Mouse (Mus musculus) midbrain, embryonic 11.5 days (tissue): ENCODE data around the gene Crk. TPM values are rescaled to one million over a fixed set of nuclear protein-coding genes. Genes with fewer than 3 reads are reported as not detected.

Experiments
- ATAC-seq: fragments of 200-750 bp; cut with Nextera tagmentation; 2 replicates; pipeline ENCODE4 v1.8.0; 2017; ENCODE audit warnings: moderate TSS enrichment, moderate library complexity; ENCODE audit not compliant: low FRiP score
- DNase-seq: peaks from one replicate; pipeline ENCODE4 v3.0.0; 2015; ENCODE audit warnings: low spot score; ENCODE audit errors: missing footprints
- H3K27ac ChIP-seq: fragments of 300-500 bp; sonication (generic); 2 replicates; pipeline ENCODE4 v1.5.1; 2014; ENCODE audit warnings: low read depth, low read length
- H3K27me3 ChIP-seq: fragments of 300-500 bp; sonication (generic); 2 replicates; pipeline ENCODE4 v1.6.1; 2014; ENCODE audit warnings: mild to moderate bottlenecking, low read length, moderate library complexity, mixed read lengths; ENCODE audit not compliant: control insufficient read depth, insufficient read depth
- H3K36me3 ChIP-seq: fragments of 300-500 bp; sonication (generic); 2 replicates; pipeline ENCODE4 v1.6.1; 2014; ENCODE audit warnings: mild to moderate bottlenecking, low read length, moderate library complexity, mixed read lengths; ENCODE audit not compliant: control insufficient read depth, insufficient read depth
- H3K4me1 ChIP-seq: fragments of 300-500 bp; sonication (generic); 2 replicates; pipeline ENCODE4 v1.6.1; 2014; ENCODE audit warnings: low read length; ENCODE audit not compliant: control insufficient read depth, insufficient read depth
- H3K4me2 ChIP-seq: fragments of 300-500 bp; sonication (generic); 2 replicates; pipeline ENCODE4 v1.6.1; 2014; ENCODE audit warnings: mild to moderate bottlenecking, moderate library complexity
- H3K4me3 ChIP-seq: fragments of 300-500 bp; sonication (generic); 2 replicates; pipeline ENCODE4 v1.5.1; 2014; ENCODE audit warnings: low read depth, low read length
- H3K9ac ChIP-seq: fragments of 300-500 bp; sonication (generic); 2 replicates; pipeline ENCODE4 v1.6.1; 2014; ENCODE audit warnings: low read length
- H3K9me3 ChIP-seq: fragments of 300-500 bp; sonication (generic); 2 replicates; pipeline ENCODE4 v1.6.1; 2016; ENCODE audit warnings: low read length; ENCODE audit not compliant: control insufficient read depth
- WGBS: fragments of 180-500 bp; shearing (Covaris S2); extraction: QIAGEN DNeasy Blood & Tissue Kit; methylation state at CpG from one replicate; pipeline ENCODE4 v1.1.7; 2014; 5-methylcytosine and 5-hydroxymethylcytosine counted together
- polyA plus RNA-seq: library from polyadenylated mRNA; unstranded; fragments of >200 nt; fragmentation: Nextera tagmentation; extraction: Ambion mirVana; gene quantifications from 2 replicates; pipeline ENCODE4 v1.2.1, GENCODE M21; 2014

The Crk gene
- 128 and 130 TPM in 2 replicates for polyA plus RNA-seq

DNA sequence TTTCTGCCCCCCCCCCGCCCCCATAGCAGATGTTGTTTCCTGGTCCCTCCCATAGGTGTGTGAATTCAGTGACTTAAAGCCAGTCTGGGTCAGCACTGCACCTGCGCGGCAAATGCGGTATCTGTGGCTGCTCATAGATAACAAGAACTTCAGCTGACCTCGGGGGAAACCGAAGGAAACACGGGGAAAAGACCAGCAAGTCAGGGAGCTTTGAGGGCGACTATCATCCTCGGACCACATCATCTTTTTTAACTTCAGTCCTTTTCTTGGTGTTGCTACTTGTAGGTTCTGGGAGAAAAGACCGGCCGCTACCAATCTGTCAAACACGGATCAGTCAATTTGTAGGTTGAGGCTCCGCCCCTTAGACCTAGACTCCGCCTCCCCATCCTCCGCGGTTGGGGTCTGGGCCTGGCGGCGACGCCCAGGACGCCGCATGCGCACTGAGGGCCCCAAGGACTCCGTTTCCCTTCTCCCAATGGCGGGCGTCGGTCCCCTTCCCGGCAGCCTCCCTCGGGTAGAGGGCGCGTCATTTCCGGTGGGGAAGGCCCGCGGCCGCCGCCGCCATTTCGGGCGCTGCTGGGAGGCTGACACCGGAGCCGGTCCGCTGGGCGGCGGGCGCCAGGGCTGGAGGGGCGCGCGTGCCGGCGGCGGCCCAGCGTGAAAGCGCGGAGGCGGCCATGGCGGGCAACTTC, at the start of gene Crk:
Crk (plus strand) TSS at position 513 of the 692 bp plus-strand sequence.
- no peaks in the 10 kb centered on the region for H3K9me3 ChIP-seq
- under 1% methylated on average over 55 of the region's 55 CpGs for WGBS
- ATAC-seq (peak; percentile 98), DNase-seq (peak; percentile 100)
- peak within 1 kb of the TSS; percentile 83 for H3K9ac ChIP-seq
- H3K36me3 ChIP-seq = no peaks in the 10 kb centered on the region
- peak within 1 kb of the TSS; percentile 69 for H3K27ac ChIP-seq
- no peaks in the 10 kb centered on the region for H3K27me3 ChIP-seq
- H3K4me3 ChIP-seq = peak within 1 kb of the TSS; percentile 98
- H3K4me2 ChIP-seq = peak within 1 kb of the TSS; percentile 78
- H3K4me1 ChIP-seq = peaks cover 7% of the 10 kb centered on the region

DNA sequence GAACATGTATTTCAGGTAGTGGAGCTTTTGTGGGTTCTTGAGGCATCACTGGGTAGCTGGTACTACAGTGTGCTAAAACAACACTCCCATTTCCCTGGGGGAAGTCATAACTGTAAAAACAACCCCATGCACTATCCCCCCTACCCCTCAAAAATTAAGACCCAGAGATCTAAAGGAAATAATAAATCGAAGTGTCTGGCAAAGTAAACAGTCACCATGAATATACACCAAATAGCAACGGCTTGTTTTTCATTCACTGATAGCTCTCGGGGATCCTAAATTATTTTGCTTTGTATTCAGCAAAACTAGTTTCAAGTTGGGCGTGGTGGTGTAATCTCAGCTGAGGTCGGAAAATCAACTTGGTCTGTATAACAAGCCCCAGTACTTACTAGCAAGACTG, 49.0 kb upstream of the Crk start:
- Histone ChIP-seq H3K27me3 (no peaks in the 10 kb centered on the region), H3K27ac (peak overlapping the region; percentile 67; the same call in 1 of the 2 replicates), H3K9me3 (no peaks in the 10 kb centered on the region), H3K4me1 (peaks cover 11% of the 10 kb centered on the region), H3K36me3 (peaks cover 3% of the 10 kb centered on the region; the same call in 1 of the 2 replicates), H3K4me2 (peak overlapping the region; percentile 65), H3K4me3 (peak overlapping the region; percentile 72), H3K9ac (peak overlapping the region; percentile 76)
- no peak for DNase-seq
- no peak for ATAC-seq
- WGBS = 20% methylated on average over 5 of the region's 5 CpGs

DNA sequence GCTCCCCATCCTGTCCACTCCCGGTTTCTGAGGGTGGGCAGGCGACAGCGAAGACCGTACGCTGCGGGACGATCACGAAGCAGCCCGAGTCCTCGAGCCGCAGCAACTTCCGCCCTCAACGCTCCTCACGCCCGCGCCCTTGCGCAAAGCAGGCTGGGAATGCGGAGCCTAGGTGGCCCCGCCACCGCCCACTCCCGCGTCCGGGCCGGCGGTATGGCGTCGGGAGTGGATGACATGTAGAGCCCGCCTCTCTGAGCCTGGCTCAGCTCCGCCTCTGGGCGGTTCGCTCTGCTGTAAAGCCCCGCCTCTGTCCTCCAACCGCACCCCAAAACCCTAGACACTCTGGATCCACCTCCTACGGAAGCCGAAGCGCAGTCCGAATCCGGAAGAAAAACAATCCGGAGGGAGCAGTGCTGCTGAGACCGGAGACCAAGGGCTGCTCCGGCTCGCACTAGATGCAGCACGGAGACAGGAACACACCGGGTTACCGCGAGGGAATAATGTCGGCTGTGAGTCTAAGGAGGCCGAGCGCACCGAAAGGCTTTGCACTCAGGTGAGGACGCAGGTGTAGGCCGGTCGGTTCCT, 48.3 kb upstream of the Crk start, which contains the start of gene Inpp5k:
Inpp5k (plus strand) TSS at position 344 of the 585 bp plus-strand sequence.
- peak; percentile 100 for ATAC-seq
- under 1% methylated on average over 53 of the region's 53 CpGs for WGBS
- Histone ChIP-seq H3K36me3 (no peaks in the 10 kb centered on the region), H3K27ac (peak within 1 kb of the TSS; percentile 67; the same call in 1 of the 2 replicates), H3K4me2 (peak within 1 kb of the TSS; percentile 65), H3K9me3 (no peaks in the 10 kb centered on the region), H3K9ac (peak within 1 kb of the TSS; percentile 76), H3K4me3 (peak within 1 kb of the TSS; percentile 72), H3K27me3 (no peaks in the 10 kb centered on the region), H3K4me1 (peaks cover 11% of the 10 kb centered on the region)
- peak; percentile 98 for DNase-seq

DNA sequence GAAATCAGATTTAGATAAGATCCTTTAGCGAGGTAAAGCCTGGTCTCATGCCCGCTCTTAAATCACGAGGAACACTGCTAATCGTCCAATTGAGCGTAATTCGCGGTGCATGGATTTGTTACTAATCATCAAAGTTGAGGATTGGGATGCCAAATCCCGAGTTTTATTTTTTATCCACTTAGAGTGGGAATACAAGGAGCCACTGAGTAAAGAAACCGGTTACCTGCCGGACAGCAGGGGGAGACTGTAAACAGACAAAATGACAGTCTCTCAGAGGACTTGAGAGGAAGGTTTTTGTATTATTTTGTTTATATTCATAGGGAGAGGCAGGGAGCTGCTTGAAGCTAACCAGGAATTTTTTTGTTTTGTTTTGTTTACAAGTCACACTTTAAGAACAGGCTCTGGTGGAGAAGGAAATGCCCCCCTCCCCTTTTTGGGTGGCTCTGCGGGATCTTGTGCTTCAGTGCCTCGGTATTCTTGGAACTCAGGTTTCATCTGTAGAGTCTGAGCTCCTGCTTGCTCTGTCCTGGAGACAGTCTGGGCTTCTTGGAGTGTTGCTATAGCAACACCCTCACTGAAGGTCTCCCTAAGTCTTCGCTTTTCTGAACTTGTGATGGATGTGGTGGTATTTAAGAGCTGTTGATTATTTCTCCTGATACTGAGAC, 47.4 kb upstream of the Crk start:
- Histone ChIP-seq H3K9me3 (no peaks in the 10 kb centered on the region), H3K4me3 (peak overlapping the region; percentile 72), H3K27me3 (no peaks in the 10 kb centered on the region), H3K4me1 (peaks cover 11% of the 10 kb centered on the region), H3K9ac (peak overlapping the region; percentile 76), H3K4me2 (peak overlapping the region; percentile 65), H3K27ac (no peak overlapping the region), H3K36me3 (no peaks in the 10 kb centered on the region)
- peak; percentile 87 for DNase-seq
- 11% methylated on average over 13 of the region's 13 CpGs for WGBS
- no peak for ATAC-seq

DNA sequence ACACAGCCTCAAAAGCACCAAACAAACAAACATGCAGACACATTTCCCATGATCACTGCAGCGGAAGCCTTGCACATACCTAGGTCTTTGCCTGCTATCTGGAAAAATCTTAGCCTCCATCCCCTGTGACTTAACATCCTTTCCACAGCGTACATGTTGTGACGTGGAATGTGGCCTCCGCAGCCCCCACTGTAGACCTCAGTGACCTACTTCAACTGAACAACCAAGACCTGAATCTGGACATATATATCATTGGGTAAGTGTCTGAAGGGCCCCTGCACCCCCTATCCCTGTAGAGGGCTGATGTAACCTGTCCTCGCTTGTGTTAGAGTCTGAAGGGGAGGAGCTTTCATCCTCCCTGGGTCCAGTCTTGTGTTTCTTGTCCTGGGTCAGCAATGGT, 46.1 kb upstream of the Crk start:
- no peak overlapping the region for H3K9ac ChIP-seq
- H3K4me1 ChIP-seq = peaks cover 11% of the 10 kb centered on the region
- no peaks in the 10 kb centered on the region for H3K9me3 ChIP-seq
- no peak overlapping the region for H3K27ac ChIP-seq
- no peaks in the 10 kb centered on the region for H3K27me3 ChIP-seq
- no peak overlapping the region for H3K4me2 ChIP-seq
- ATAC-seq (no peak), DNase-seq (no peak)
- no peaks in the 10 kb centered on the region for H3K36me3 ChIP-seq
- H3K4me3 ChIP-seq = no peak overlapping the region
- 93% methylated on average over 5 of the region's 5 CpGs for WGBS

DNA sequence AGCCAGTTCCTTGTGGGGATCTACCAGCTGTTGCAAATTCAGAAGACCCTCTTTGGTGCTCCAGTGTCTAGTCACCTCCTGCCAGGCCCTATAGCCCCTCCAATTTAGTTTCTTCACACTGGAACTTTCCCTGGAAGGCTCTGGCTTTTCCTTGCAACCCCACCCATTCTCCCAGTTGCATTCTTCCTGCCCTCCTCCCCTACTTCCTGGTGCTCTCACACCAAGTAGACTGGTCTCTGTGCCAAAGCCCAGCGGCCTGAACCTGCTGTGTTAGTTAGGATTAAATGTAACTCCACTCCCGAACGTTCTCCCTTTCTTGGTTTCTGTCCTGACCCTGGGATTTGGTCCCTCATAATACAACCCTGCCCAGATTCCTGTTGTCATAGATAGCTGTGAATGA, 44.3 kb upstream of the Crk start:
- Histone ChIP-seq H3K27me3 (no peaks in the 10 kb centered on the region), H3K9ac (no peak overlapping the region), H3K9me3 (no peaks in the 10 kb centered on the region), H3K4me2 (no peak overlapping the region), H3K4me1 (peaks cover 10% of the 10 kb centered on the region), H3K27ac (no peak overlapping the region), H3K36me3 (no peaks in the 10 kb centered on the region), H3K4me3 (no peak overlapping the region)
- DNase-seq (no peak), ATAC-seq (no peak)
- WGBS = 83% methylated on average over 3 of the region's 3 CpGs

DNA sequence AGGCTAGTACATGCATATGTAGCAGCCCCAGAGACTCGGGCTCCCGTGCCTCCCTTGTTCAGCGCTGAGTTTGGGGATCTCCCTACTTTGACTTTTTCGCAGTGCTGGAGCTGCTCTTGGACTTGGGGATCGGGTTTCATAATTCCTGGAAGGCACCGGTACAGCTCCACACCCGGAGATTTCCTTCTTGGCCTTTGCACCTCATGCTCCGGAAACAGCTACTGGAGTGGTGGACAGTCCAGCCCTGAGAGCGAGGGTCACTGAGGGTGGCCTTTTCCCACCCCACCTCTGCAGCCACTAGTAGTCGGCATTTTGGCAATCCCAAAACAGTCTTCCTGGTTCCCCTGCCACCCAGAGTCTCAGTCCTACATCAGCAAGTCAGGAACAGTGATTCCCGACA, 43.7 kb upstream of the Crk start:
- H3K9me3 ChIP-seq = no peaks in the 10 kb centered on the region
- H3K4me1 ChIP-seq = peaks cover 5% of the 10 kb centered on the region
- WGBS = 75% methylated on average over 11 of the region's 11 CpGs
- ATAC-seq (no peak), DNase-seq (no peak)
- no peaks in the 10 kb centered on the region for H3K36me3 ChIP-seq
- no peak overlapping the region for H3K27ac ChIP-seq
- H3K9ac ChIP-seq = no peak overlapping the region
- H3K4me2 ChIP-seq = no peak overlapping the region
- no peak overlapping the region for H3K4me3 ChIP-seq
- no peaks in the 10 kb centered on the region for H3K27me3 ChIP-seq

DNA sequence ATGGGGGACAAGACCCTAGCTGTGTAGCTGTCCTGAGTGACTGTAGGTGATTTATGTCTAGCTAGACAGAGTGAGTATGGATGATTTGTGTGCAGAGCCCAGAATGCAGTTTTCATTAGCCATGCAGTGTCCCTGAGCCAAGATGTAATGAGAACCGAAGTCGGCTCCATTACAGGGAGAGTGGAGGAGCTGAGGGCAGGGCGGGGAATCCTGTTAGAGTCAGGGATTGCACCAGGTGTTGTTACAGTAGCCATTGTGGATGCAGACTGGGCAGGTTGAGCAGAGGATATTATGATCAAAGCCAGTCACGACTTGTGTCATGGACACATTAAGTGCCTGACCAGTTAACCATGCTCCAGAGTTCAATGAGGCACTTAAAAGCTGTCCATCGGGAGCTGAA, 35.7 kb upstream of the Crk start:
- Histone ChIP-seq H3K9ac (no peak overlapping the region), H3K9me3 (no peaks in the 10 kb centered on the region), H3K27me3 (no peaks in the 10 kb centered on the region), H3K4me3 (no peak overlapping the region), H3K27ac (no peak overlapping the region), H3K36me3 (no peaks in the 10 kb centered on the region), H3K4me1 (no peaks in the 10 kb centered on the region), H3K4me2 (no peak overlapping the region)
- ATAC-seq (no peak), DNase-seq (no peak)
- 85% methylated on average over 5 of the region's 5 CpGs for WGBS

DNA sequence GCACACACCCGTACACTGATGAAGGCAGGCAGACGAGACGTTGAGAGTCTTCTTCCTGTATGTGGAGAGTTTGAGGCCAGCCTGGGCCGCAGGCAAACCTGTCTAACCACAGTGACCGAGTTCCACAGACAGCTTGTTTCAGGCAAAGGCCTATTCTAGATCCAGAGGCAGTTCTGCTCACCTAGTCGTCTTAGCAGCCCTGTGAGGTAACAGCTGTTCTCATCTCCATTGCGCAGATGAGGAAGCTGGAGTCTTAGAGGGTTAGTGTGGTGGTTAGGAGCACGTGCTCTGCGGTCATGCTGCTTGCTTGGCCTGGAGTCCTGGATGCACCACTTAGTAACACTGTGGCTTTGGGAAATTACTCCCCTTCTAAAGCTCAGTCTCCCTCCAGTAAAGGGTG, 34.4 kb upstream of the Crk start:
- no peak overlapping the region for H3K4me3 ChIP-seq
- no peaks in the 10 kb centered on the region for H3K36me3 ChIP-seq
- H3K9ac ChIP-seq = no peak overlapping the region
- no peak overlapping the region for H3K4me2 ChIP-seq
- 85% methylated on average over 9 of the region's 9 CpGs for WGBS
- no peaks in the 10 kb centered on the region for H3K9me3 ChIP-seq
- H3K27ac ChIP-seq = no peak overlapping the region
- ATAC-seq (no peak), DNase-seq (no peak)
- H3K4me1 ChIP-seq = no peaks in the 10 kb centered on the region
- H3K27me3 ChIP-seq = no peaks in the 10 kb centered on the region
